Mouse (Mus musculus): ENCODE results near the gene Atp5h.

DNA sequence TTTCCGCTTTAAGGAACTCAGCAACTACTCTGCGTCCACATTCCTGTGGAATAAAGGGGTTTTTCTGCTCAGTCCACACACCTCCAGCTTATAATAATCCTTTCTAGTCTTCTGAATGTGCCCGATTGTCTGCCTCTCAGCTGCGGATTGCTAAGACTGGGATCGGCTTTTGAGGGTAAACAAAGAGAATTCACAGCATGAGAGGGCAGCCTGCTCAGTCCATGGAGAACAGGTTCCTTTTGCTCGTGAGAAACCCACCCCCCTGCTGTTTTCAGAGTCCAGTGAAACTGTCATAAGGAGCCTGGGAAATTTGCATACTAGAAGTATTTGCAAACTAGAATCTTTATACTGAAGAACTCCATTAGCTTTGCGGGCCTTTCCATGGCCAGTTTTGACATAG is 10.2 kb downstream of the Atp5h start:
- no peak for TF ChIP-seq CTCF (IDR thresholded peaks at IDR 0.05; ENCODE audit: extremely low read depth, insufficient read depth, low read length)
- no peak for TF ChIP-seq POLR2A (IDR thresholded peaks at IDR 0.05; ENCODE audit: extremely low read depth, insufficient read depth, low read length)
